Mouse (Mus musculus) frontal cortex, postnatal 10 days (tissue): Measurements from ENCODE around the gene Cadps2.

Experiments used
- DNase-seq, 2 experiments: peaks; one replicate each; pipeline ENCODE4 v3.0.0; 2022; ENCODE audit warnings: low spot score in 2 of 2, mixed read lengths in 1 of 2

The Cadps2 gene

DNA sequence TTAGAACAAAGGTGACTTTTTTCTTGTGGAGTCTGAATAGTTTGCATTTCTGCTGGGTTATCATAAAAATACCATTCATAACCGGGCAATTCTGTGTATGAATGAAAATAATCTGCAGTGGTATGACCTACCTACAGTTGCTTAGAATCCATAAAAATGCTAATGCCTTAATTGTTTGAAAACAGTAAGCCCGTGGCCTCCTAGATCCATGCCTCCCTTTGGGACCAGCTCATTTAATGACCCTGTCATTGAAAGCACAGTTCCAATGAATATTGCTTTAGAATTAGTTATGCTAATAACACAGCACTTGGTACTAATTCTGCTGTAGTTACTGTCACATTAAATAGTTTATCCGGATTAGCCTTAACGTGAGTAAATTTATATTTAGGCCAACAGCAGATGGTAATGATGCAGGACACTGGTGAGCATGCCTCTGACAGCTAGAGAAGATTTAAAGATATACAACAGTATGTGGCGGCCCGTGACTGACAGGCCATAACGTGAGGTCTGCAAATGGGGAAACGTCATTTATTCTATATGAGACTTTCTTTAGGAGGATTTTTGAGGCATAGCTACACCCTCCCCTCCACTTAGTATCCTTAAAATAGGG lies 477.3 kb downstream of the Cadps2 start:
- no peak for DNase-seq

DNA sequence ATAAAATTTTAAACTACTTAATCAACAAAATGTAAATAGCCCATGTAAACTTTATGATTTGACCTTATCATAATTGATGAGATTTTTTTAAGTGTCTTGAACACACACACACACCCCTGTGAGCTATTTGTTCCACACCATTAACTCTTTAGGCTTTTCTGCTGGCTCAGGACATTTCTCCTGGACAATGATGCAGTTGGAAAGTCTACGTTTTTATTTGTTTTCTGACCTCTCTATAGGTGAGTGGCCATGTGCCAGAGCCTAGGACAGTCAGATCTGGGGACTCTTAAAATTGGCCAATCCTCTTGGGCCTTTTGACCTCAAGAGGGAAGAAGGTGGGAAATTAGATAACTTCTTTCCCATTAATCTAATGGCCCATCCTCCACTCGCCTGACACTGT lies 478.6 kb downstream of the Cadps2 start:
- DNase-seq = no peak

DNA sequence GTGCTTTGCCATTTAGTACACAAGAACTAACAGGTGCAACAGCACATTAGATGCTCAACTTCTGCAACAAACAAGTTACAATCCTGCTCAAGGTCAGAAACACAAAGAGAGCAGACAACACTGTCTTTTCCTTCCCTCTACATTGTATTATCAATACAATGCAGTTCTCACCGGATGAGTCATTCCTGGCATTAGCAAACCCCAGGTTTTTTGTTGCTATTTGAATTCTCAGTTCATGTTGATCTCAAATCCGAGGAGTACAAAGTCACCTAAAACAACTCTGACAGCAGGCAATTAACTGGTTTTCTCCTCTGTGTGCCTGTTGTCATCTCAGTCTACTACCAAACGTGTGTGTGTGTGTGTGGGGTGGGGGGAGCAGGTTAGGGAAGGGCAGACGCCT lies 483.1 kb downstream of the Cadps2 start:
- DNase-seq = no peak

GRCm38 (mm10) chr6:23353480-23353879 lies 485.7 kb downstream of the Cadps2 start:
- no peak for DNase-seq

DNA sequence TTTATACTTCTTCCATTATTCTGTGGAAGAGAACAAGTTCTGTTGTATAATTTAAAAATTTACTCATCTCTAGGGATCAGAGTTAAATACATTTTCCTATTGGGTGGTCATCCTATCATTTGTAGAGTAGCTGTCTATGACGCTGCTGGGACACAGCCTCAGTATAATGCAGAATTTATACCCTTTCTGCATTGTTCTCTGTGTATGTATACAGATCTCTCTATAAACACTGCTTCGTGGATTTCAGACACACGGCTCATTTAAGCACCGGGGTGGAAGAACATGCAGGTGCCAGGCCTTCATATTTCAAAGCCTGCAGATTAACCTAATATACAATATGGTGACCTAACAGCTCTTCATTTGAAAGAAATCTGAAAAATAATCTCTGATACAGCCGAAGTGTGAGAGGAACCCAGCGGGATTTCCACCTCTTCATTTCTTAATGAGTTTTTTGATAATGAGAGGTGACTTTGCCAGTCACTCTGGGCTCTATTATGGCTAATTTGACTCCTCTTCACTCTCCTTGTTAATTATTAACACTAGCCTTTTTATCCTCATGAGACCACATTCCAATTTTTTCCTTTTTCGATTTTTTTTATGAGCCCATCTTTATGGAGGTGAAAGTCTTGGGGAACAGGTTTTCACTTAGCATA lies 501.7 kb downstream of the Cadps2 start:
- DNase-seq = no peak

GRCm38 (mm10) chr6:23314945-23315344 lies 524.3 kb downstream of the Cadps2 start:
- DNase-seq = no peak

DNA sequence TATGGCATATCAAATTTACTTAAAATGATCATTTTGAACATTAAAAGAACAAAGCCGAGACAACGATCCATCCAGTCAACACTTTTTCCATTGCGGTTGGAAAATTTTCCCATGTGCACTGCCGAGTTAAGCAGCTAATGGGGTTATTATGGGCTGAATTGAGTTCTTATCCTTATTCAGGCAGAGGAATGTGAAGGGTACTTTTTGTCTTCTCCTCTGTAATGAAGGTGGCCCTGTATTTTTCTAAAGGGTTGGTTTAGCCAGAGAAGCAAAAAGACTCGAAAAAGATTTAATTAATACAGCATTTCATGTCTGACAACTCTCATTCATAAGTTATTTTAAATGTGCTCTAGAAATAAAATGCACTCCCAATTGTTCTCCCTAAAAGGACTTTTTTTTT lies 524.9 kb downstream of the Cadps2 start:
- no peak for DNase-seq

- DNase-seq = no peak
These were observed 533.2 kb downstream of the Cadps2 start for GRCm38 (mm10) chr6:23306046-23306445.

- DNase-seq = no peak
These were observed 540.6 kb downstream of the Cadps2 start for GRCm38 (mm10) chr6:23298596-23298995.

DNA sequence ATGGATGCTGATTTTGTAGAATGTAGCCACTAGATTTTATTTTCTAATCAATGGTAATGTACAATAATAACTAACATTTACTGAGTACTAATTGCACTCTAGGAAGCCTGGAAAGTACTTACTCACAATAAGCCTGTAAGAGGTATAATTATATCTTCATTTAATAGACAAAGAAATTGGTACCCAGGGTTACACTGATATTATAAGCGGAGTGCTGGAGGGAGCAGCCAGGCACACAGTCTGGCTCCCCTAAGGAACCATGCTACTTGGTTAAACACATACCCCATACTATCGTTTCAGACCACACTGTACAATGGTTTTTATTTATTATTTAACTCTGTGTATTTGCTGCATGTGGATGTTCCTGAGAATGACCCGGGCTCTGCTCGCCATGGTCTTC lies 544.5 kb downstream of the Cadps2 start:
- DNase-seq = no peak

- no peak for DNase-seq
These were observed 550.5 kb downstream of the Cadps2 start for GRCm38 (mm10) chr6:23288752-23289151.

DNA sequence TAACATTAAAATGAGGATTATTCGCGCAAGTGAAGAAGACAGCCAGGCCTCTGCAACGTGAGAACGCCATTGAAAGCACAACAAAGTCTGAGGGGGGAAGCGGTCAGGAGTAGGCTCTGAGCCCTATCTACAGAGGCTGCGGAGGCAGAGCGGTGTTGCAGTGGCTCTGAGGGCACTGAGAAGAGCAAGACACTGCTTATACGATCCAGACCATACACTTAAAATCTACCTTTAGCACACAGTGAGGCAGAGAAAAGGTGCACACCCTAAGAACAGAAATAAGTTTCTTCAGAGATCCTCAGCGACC lies 557.8 kb downstream of the Cadps2 start:
- no peak for DNase-seq

- no peak for DNase-seq
These were observed 558.3 kb downstream of the Cadps2 start for GRCm38 (mm10) chr6:23280811-23281513.

GRCm38 (mm10) chr6:23273483-23273882 lies 565.7 kb downstream of the Cadps2 start:
- no peak for DNase-seq

- DNase-seq = no peak
These were observed 566.2 kb downstream of the Cadps2 start for GRCm38 (mm10) chr6:23272979-23273378.

DNA sequence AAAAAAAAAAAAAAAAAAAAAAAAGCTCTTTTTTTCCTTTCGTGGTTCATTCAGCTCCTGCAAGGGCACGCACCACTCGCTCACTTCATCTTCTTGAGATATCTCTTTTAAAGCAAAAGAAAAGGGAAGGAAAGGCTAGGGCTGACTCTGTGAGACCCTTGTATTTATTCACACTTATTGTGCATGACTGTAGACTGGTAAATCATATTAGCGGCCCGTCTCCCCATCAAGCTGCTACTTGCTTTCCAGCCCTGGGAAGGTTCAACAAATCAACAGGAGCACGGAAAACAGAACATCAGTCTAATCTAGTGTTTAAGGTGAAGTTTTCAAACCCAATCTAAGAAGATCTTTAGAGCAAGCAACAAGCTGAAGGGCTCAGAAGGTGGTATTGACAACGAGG lies 566.7 kb downstream of the Cadps2 start:
- DNase-seq = no peak

DNA sequence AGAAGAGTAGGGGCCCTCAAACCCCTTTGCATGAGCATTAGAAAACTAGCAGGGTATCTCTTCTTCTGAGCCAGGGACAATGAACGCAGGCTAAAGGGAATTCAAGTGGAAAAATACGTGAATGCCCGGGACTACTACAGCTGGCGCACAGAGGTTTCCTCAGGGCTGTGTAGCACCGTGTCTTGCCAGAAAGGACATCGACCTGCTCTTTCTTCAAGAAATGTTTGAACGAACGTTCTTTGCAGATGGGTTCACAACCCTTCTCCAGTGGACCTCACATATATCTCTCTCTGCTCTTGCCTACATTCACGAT lies 578.5 kb downstream of the Cadps2 start:
- DNase-seq = no peak

DNA sequence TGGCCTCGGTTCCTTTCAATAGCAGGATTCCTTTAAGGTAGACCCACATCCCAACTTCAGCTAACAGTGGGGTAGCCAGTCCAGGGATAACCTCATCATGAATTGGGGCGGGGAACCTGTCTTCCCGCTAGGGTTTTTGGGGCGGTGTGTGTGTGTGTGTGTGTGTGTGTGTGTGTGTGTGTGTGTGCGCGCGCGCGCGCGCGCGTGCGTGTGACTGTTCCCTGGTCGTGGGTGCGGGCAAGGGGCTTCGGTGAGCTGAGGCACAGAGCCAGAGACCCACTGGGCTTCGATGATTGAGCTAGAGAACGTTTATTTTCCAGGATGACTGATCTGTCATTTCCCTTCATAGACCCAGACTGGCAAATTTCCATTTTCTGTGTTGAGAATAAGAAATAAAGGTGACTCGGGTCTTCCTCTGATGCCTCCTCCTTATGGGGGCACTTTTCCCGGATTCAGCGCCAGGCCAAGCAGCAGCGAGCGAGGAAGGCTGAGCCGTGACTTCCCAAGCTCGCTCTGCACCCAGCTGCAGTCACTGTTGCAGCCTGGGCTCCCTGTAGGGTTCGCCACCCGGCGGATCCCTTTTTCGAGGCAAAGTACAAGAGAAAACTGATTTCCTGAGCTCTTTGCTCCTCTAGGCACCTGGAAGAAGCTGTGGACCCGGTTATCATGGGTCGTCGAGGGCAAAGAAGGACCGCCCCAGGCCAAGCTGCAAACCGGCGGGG lies 579.0 kb downstream of the Cadps2 start:
- no peak for DNase-seq

GRCm38 (mm10) chr6:23257981-23258380 lies 581.2 kb downstream of the Cadps2 start:
- no peak for DNase-seq

- DNase-seq = no peak
These were observed 584.1 kb downstream of the Cadps2 start for GRCm38 (mm10) chr6:23255161-23255560.

DNA sequence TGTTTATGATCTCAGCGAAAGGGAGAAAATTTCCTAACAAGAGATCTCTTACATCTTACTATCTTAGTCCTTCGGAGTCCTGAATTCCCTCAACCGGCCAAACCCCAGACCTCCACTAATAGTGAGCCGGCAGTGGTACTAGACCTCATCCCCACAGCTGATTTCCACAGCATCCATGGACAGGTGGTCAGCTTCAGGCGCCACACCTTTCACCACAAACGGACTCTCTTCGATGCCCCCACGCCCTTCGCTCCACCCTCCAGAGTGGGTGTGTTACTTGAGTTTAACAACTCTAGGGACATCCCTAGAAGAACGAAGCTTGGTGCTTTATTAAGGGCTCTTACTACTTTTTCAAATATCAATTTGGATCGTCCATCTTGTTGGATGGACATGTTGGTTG lies 584.6 kb downstream of the Cadps2 start:
- DNase-seq = no peak

DNA sequence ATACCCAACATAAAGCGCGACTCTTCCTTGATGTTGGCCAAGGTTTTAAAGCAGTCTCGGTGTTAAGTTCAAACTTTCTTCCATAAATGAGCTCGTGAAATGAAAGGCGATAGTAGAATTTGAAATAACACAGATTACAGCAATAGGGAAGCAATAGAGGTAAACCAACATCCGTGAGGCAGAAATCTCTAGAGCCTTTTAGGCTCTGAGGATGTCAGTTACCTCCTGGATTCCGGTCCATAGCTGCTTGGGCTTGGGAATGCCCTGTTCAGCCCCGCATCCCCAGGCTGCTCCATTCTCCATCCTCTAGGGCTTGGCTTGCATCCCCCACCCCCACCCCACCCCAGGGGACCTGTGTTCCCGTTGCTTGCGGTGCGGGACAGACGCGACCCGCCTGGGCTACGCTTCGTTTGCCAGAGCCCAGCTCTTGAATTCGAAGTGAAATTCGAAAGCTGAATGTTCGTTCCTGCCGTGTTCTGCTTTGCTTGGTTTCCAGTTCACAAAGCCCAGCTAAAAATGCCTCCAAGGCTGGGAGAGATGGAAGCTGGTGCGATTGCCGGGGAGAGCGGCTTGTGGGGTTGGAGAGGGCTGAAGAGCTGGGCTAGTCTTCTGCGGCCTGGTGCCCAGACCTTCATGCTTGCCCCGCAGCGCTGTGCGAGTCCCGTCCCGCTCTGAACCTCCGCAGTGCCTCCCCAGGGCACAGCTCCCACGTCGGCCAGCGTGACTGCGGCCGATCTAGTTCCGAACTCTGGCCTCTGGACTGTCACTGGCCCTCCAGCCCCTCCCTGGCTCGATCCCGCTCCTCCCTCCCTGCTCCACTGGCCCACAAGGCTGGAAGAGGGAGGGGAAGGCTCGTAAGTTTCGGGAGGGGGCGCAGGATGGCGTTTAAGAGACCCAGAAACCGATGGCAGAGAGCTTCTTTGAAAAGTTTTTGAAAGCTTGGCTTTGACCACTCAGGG lies 585.6 kb downstream of the Cadps2 start:
- no peak for DNase-seq
